Mouse (Mus musculus) neural tube, embryonic 15.5 days (tissue): ENCODE results near the gene Mfsd8. TPM values are rescaled to one million over a fixed set of nuclear protein-coding genes. Genes with fewer than 3 reads are reported as not detected.
A peak's percentile ranks its signal among the peaks of the same experiment; 100 is the strongest.

ENCODE experiments used
- ATAC-seq: fragments of 200-750 bp; cut with Nextera tagmentation; 2 replicates; pipeline ENCODE4 v1.8.0; 2017; ENCODE audit warnings: mild to moderate bottlenecking, moderate TSS enrichment, moderate library complexity; ENCODE audit not compliant: low FRiP score
- H3K27ac ChIP-seq: fragments of 300-500 bp; sonication (generic); replicated peaks from 2 replicates; pipeline ENCODE4 v1.5.1; 2015; ENCODE audit warnings: mild to moderate bottlenecking, inconsistent platforms
- H3K27me3 ChIP-seq: fragments of 300-500 bp; sonication (generic); replicated peaks from 2 replicates; pipeline ENCODE4 v1.6.1; 2015; ENCODE audit warnings: inconsistent platforms
- H3K36me3 ChIP-seq: fragments of 300-500 bp; sonication (generic); 2 replicates; pipeline ENCODE4 v1.6.1; 2015; ENCODE audit warnings: inconsistent platforms
- H3K4me1 ChIP-seq: fragments of 300-500 bp; sonication (generic); 2 replicates; pipeline ENCODE4 v1.6.1; 2015; ENCODE audit warnings: inconsistent platforms
- H3K4me2 ChIP-seq: fragments of 300-500 bp; sonication (generic); 2 replicates; pipeline ENCODE4 v1.6.1; 2015; ENCODE audit warnings: inconsistent platforms, mild to moderate bottlenecking, moderate library complexity
- H3K4me3 ChIP-seq: fragments of 300-500 bp; sonication (generic); replicated peaks from 2 replicates; pipeline ENCODE4 v1.5.1; 2015; ENCODE audit warnings: mild to moderate bottlenecking, inconsistent platforms
- H3K9ac ChIP-seq: fragments of 300-500 bp; sonication (generic); replicated peaks from 2 replicates; pipeline ENCODE4 v1.6.1; 2015; ENCODE audit warnings: mild to moderate bottlenecking, inconsistent platforms
- H3K9me3 ChIP-seq: fragments of 300-500 bp; sonication (generic); replicated peaks from 2 replicates; pipeline ENCODE4 v1.6.1; 2016; ENCODE audit warnings: inconsistent platforms
- WGBS: fragments of 180-500 bp; shearing (Covaris S2); methylation state at CpG from one replicate; pipeline ENCODE4 v1.1.7; 2015; ENCODE audit warnings: mixed read lengths; 5-methylcytosine and 5-hydroxymethylcytosine counted together
- polyA plus RNA-seq: library from polyadenylated mRNA; unstranded; fragments of >200 nt; fragmentation: Nextera tagmentation; extraction: Ambion mirVana; gene quantifications from 2 replicates; pipeline ENCODE4 v1.2.1, GENCODE M21; 2015

The Mfsd8 gene
- polyA plus RNA-seq, 1 experiment from 2014 or later, result 10.4 TPM

DNA sequence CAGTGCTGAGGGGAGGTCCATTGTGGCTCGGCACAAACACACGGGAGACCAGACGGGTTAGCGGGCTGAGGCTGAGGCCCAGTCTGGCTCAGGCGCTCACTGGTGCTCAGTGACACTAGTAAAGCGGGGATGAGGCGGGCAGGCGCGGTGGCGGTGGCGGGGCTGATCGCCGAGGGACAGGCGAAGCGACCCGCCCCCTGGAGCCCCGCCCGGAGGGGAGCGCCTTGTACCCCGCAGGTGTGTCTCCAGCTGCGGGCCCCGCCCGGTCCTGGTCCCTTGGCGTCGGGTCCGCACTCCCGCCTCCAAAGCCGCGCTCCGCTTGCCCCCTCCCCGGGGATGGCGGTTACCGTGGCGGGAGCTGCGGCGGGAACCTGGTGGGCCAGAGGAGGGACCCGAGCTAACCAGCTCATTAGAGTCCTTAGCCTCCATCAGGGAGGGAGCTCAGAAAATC lies 46.3 kb downstream of the Mfsd8 start:
- ATAC-seq, result peak; percentile 83
- no peaks in the 10 kb centered on the region for H3K9me3 ChIP-seq
- WGBS, result 0% methylated on average over 28 of the region's 37 CpGs
- peaks cover 6% of the 10 kb centered on the region; the same call in 1 of the 2 replicates for H3K36me3 ChIP-seq
- H3K27me3 ChIP-seq, result no peaks in the 10 kb centered on the region
- H3K9ac ChIP-seq, result peak overlapping the region; percentile 70
- H3K4me1 ChIP-seq, result peaks cover 11% of the 10 kb centered on the region
- peak overlapping the region; percentile 90 for H3K4me3 ChIP-seq
- peak overlapping the region; percentile 99 for H3K4me2 ChIP-seq
- H3K27ac ChIP-seq, result peak overlapping the region; percentile 60

DNA sequence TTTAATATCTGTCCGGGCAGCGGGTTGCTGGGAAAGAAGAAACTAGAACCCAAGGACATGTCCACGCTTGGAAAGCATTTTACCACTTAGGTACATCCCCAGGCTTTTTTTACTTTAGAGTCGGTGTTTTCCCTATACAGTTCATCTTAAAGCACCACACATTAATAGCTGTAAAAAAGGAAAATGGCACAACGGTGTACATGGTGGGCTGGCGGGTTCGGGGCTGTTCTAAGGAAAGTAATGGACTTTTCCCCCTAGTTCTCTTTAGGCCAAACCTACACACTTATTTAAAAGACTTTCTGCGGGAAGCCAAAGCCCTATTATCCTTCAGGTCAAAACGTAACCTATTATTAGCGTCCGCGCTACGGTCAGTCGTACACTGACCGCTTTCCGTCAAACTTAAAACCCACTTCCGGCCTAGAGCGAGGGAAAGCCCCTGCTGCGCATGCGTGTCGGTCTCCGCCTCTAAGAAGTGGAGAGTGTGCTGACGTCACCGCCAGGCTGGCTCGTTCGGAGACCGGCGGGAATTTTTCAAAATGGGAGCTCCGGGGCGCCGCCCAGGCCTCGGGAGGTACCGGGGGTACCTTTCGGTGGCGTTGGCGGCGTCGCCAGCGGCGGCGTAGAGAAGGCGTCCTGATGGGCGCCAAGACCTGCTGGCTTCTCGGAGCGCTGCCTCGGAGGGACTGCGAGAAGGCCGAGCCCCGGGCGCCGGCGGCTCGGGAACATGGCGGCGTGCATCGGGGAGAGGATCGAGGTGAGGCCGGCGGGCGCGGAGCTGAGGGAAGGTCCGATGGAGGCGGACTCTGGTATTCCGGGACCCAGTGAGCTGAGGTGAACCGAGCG lies 46.9 kb downstream of the Mfsd8 start, which contains the start of gene Plk4:
Plk4 (plus strand) TSS at position 490 of the 843 bp plus-strand sequence.
- Histone ChIP-seq H3K9ac (peak within 1 kb of the TSS; percentile 70), H3K4me1 (peaks cover 11% of the 10 kb centered on the region), H3K9me3 (no peaks in the 10 kb centered on the region), H3K27me3 (no peaks in the 10 kb centered on the region), H3K4me2 (peak within 1 kb of the TSS; percentile 99), H3K27ac (peak within 1 kb of the TSS; percentile 60), H3K36me3 (no peaks in the 10 kb centered on the region), H3K4me3 (peak within 1 kb of the TSS; percentile 90)
- peak; percentile 97 for ATAC-seq
- 2% methylated on average over 66 of the region's 66 CpGs for WGBS

DNA sequence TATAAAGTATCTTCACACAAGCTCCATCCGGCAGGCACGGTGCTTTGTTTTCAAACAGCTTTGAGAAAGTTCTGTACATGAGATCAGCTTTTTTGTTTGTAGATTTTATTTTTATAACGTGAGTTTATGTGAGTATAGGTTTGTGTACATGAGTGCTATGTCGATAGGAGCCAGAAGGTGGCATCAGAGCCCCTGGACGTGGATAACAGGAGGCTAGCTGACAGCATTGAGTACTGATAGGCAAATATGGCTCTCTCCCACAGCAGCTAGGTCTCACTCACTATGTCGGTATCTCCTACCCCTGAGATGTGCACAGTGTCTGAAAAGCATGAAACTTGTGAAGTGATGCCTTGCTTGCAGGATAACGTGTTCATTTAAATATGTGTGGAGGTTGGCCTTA lies 48.2 kb downstream of the Mfsd8 start:
- Histone ChIP-seq H3K27ac (no peak overlapping the region), H3K27me3 (no peaks in the 10 kb centered on the region), H3K36me3 (no peaks in the 10 kb centered on the region), H3K4me2 (no peak overlapping the region), H3K9ac (no peak overlapping the region), H3K9me3 (no peaks in the 10 kb centered on the region), H3K4me1 (peaks cover 11% of the 10 kb centered on the region), H3K4me3 (no peak overlapping the region)
- ATAC-seq, result no peak
- 38% methylated on average over 7 of the region's 7 CpGs for WGBS

DNA sequence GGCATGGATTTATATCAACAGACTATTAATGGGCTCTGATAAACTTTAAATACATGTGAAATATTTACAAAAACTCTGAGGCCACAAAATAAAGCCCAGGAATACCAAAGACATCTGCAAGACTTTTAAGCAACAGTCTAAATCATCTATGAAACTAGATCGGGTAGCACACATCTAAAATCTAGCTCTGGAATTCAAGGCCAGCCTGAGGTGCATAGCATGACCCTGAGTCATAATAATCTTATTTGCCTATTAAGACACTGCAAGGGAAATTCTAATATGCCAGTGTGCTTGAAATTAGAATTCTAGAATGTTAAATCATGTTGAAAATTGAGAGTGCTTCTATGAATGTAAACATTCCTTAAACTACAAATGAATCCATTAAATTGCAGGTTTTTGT lies 48.6 kb downstream of the Mfsd8 start:
- no peak overlapping the region for H3K4me2 ChIP-seq
- H3K36me3 ChIP-seq, result 0 out of 2 replicates have a peak, but pooled peaks cover 2% of the 10 kb centered on the region
- no peak overlapping the region for H3K4me3 ChIP-seq
- no peak for ATAC-seq
- WGBS, result 86% methylated on average over 1 of the region's 1 CpGs
- H3K27ac ChIP-seq, result no peak overlapping the region
- H3K27me3 ChIP-seq, result no peaks in the 10 kb centered on the region
- no peak overlapping the region for H3K9ac ChIP-seq
- no peaks in the 10 kb centered on the region for H3K9me3 ChIP-seq
- peaks cover 11% of the 10 kb centered on the region for H3K4me1 ChIP-seq

DNA sequence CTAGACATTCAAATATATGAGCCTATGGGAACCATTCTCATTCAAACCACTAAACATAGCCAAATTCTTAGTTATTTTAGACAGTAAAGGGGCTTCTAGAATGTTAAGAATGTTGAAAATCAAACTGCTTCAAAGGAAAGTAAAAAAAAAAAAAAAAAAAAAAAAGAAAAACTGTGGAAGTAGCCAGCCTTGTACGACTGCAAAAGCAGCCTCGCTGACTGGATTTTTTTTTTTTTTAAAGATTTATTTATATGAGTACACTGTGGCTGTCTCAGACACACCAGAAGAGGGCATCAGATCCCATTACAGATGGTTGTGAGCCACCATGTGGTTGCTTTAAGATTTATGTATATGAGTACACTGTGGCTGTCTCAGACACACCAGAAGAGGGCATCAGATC lies 52.9 kb downstream of the Mfsd8 start:
- no peaks in the 10 kb centered on the region for H3K4me1 ChIP-seq
- no peaks in the 10 kb centered on the region for H3K27me3 ChIP-seq
- no peak overlapping the region for H3K9ac ChIP-seq
- no peaks in the 10 kb centered on the region for H3K9me3 ChIP-seq
- no peak overlapping the region for H3K27ac ChIP-seq
- no peak overlapping the region for H3K4me3 ChIP-seq
- no peak for ATAC-seq
- 93% methylated on average over 2 of the region's 2 CpGs for WGBS
- no peak overlapping the region for H3K4me2 ChIP-seq
- peaks cover 13% of the 10 kb centered on the region for H3K36me3 ChIP-seq

Other genes starting within 250 kb of the Mfsd8 start
- gene Slc25a31, start 138.0 kb downstream of the Mfsd8 start, polyA plus RNA-seq, result 0.08 and 0.41 TPM in 2 replicates
- 46.4 and 55.7 TPM in 2 replicates for gene Hspa4l, start 102.4 kb downstream of the Mfsd8 start, polyA plus RNA-seq
- 13.2 and 19.5 TPM in 2 replicates for gene Plk4, start 46.9 kb downstream of the Mfsd8 start, polyA plus RNA-seq
- gene Abhd18, start 84 bp upstream of the Mfsd8 start, polyA plus RNA-seq, result 17.2 and 19.2 TPM in 2 replicates
- gene 1700034I23Rik, start 55.7 kb upstream of the Mfsd8 start, polyA plus RNA-seq, result 0.64 and 0.73 TPM in 2 replicates
- gene Larp1b, start 102.9 kb upstream of the Mfsd8 start, polyA plus RNA-seq, result 4.9 and 5.7 TPM in 2 replicates
- gene Pgrmc2, start 236.2 kb upstream of the Mfsd8 start, polyA plus RNA-seq, result 30.8 and 33.6 TPM in 2 replicates